Mouse (Mus musculus) liver, postnatal 0 days (tissue): ENCODE results near the gene Mamstr. TPM values are rescaled to one million over a fixed set of nuclear protein-coding genes. Genes with fewer than 3 reads are reported as not detected.

Source experiments
- ATAC-seq: fragments of 200-750 bp; cut with Nextera tagmentation; 2 replicates; pipeline ENCODE4 v1.8.0; 2017; ENCODE audit warnings: mild to moderate bottlenecking, moderate library complexity
- DNase-seq: peaks from one replicate; pipeline ENCODE4 v3.0.0-alpha.2; 2016
- H3K27ac ChIP-seq: fragments of 300-500 bp; sonication (generic); 2 replicates; pipeline ENCODE4 v1.5.1; 2014; ENCODE audit warnings: antibody characterized with exemption, moderate library complexity, mild to moderate bottlenecking, low read depth
- H3K27me3 ChIP-seq: fragments of 300-500 bp; sonication (generic); 2 replicates; pipeline ENCODE4 v1.6.1; 2014; ENCODE audit warnings: low read length, control low read depth, mixed read lengths; ENCODE audit not compliant: insufficient read depth
- H3K36me3 ChIP-seq: fragments of 300-500 bp; sonication (generic); replicated peaks from 2 replicates; pipeline ENCODE4 v1.6.1; 2014; ENCODE audit warnings: mild to moderate bottlenecking, control low read depth, low read length, moderate library complexity, mixed read lengths; ENCODE audit not compliant: insufficient read depth
- H3K4me1 ChIP-seq: fragments of 300-500 bp; sonication (generic); 2 replicates; pipeline ENCODE4 v1.6.1; 2014; ENCODE audit warnings: antibody characterized with exemption, mild to moderate bottlenecking, control low read depth; ENCODE audit not compliant: insufficient read depth
- H3K4me2 ChIP-seq: fragments of 300-500 bp; sonication (generic); 2 replicates; pipeline ENCODE4 v1.6.1; 2014; ENCODE audit warnings: low read depth, mild to moderate bottlenecking, low read length, moderate library complexity, mixed read lengths
- H3K4me3 ChIP-seq: fragments of 300-500 bp; sonication (generic); 2 replicates; pipeline ENCODE4 v1.5.1; 2014; ENCODE audit warnings: low read depth, low read length
- H3K9ac ChIP-seq: fragments of 300-500 bp; sonication (generic); replicated peaks from 2 replicates; pipeline ENCODE4 v1.6.1; 2014; ENCODE audit warnings: mild to moderate bottlenecking, moderate library complexity
- H3K9me3 ChIP-seq: fragments of 300-500 bp; sonication (generic); 2 replicates; pipeline ENCODE4 v1.6.1; 2016; ENCODE audit warnings: mild to moderate bottlenecking, control low read depth, low read length, mixed read lengths
- CTCF ChIP-seq: sonication (generic); IDR thresholded peaks from 2 replicates; pipeline ENCODE4 v1.5.1; 2016; ENCODE audit warnings: antibody characterized with exemption, low read depth
- EP300 ChIP-seq: IDR thresholded peaks from 2 replicates; pipeline ENCODE4 v1.6.1; 2016; ENCODE audit warnings: antibody characterized with exemption, low read depth, mild to moderate bottlenecking
- WGBS: fragments of 180-500 bp; shearing (Covaris S2); extraction: QIAGEN DNeasy Blood & Tissue Kit; methylation state at CpG from one replicate; pipeline ENCODE4 v1.1.7; 2014; ENCODE audit not compliant: insufficient replicate concordance; 5-methylcytosine and 5-hydroxymethylcytosine counted together
- polyA plus RNA-seq: library from polyadenylated mRNA; unstranded; fragments of >200 nt; fragmentation: Nextera tagmentation; extraction: Ambion mirVana; gene quantifications from 2 replicates; pipeline ENCODE4 v1.2.1, GENCODE M21; 2015

Mamstr gene
- polyA plus RNA-seq, 1 experiment from 2014 or later: 0.31 TPM

DNA sequence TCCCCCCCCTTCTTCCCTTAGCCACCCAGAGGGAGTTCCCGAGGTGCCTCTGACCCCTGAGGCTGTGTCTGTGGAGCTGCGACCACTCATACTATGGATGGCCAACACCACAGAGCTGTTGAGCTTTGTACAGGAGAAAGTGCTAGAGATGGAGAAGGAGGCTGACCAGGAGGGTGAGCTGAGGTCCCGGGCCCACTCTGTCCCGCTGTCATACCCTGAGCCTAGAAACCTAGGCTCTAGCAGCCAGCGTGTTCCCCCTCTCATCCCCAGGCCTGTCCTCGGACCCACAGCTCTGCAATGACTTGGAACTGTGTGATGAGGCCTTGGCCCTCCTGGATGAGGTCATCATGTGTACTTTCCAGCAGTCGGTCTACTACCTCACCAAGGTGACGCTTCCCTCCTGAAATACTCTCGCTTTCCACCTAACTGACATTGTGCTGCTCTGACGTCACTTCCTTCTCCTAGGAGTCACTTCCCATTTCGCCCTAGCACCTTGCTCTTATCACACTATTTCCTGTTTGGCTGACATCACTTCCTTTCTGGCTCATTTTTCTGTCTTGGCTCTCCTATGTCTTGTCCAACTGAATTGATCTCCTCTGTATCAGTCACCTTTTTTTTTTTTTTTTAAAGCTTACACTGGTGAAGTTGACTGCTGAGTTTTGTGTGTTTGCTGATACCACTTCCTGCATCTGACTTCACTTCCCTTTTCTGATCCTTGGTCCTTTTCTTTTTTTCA lies 4.7 kb upstream of the Mamstr start:
- Histone ChIP-seq H3K27me3 (peaks cover 6% of the 10 kb centered on the region; the same call in 1 of the 2 replicates), H3K36me3 (no peaks in the 10 kb centered on the region), H3K9ac (no peak overlapping the region), H3K4me3 (no peak overlapping the region), H3K9me3 (no peaks in the 10 kb centered on the region), H3K4me2 (no peak overlapping the region), H3K4me1 (0 out of 2 replicates have a peak, but pooled peaks cover 3% of the 10 kb centered on the region), H3K27ac (peak overlapping the region; percentile 41; the same call in 1 of the 2 replicates)
- ATAC-seq (peak; percentile 33), DNase-seq (no peak)
- TF ChIP-seq CTCF (no peak), EP300 (no peak)
- 59% methylated on average over 11 of the region's 11 CpGs for WGBS

DNA sequence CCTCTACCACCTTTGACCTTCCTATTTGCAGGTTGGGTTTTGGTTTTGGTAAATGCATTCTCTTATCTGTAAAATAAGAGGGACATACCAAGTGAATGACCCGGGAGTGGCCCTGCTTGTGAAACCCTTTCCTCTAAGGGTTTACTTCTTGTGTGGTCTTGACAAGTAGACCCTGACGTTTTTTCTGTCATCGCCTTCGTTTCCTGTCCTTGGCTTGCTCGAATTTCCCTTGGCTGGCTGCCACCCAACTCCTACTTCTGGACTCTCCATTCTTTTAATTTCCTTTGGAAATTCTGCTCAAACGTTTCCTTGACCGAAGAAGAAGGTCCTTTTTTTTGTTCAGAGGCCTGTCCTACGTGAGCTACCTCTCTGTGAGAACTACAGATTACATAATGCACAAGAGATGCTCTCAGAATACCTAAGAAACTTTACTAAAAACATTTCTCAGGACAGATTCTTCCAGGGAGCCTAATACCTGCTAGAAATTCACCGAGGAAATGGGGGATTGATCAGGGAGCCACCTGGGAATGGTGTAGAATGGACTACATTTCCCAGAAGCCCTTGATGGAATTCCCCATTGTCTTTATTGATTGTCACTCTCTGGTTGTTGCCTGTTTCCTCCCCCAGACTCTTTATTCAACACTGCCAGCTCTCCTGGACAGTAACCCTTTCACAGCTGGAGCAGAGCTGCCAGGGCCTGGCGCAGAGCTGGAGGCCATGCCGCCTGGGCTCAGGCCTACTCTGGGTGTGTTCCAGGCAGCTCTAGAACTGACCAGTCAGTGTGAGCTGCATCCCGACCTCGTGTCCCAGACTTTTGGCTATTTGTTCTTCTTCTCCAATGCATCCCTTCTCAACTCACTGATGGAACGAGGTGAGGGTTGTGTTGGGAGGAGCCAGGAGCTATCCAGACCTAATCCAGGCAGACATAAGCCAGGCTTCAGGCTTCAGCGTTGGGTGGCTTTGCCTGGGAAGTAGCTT lies 3.8 kb upstream of the Mamstr start:
- 0 out of 2 replicates have a peak overlapping the region, but pooled peaks have one; percentile 25 for H3K27ac ChIP-seq
- DNase-seq: no peak

GRCm38 (mm10) chr7:45637710-45638109 lies 2.1 kb upstream of the Mamstr start:
- H3K9me3 ChIP-seq: no peaks in the 10 kb centered on the region
- WGBS: 84% methylated on average over 6 of the region's 6 CpGs
- DNase-seq (no peak), ATAC-seq (no peak)
- no peak overlapping the region for H3K9ac ChIP-seq
- no peaks in the 10 kb centered on the region for H3K36me3 ChIP-seq
- no peak for TF ChIP-seq CTCF
- H3K27ac ChIP-seq: no peak overlapping the region
- no peak overlapping the region for H3K4me3 ChIP-seq
- no peaks in the 10 kb centered on the region; the same call in 1 of the 2 replicates for H3K4me1 ChIP-seq
- H3K4me2 ChIP-seq: no peak overlapping the region
- no peaks in the 10 kb centered on the region; the same call in 1 of the 2 replicates for H3K27me3 ChIP-seq

More for the DNA sequence above, 3.8 kb upstream of the Mamstr start:
- ATAC-seq: no peak
- WGBS: 55% methylated on average over 15 of the region's 15 CpGs
- TF ChIP-seq CTCF: no peak
- TF ChIP-seq EP300: no peak
- Histone ChIP-seq H3K9ac (no peak overlapping the region), H3K36me3 (no peaks in the 10 kb centered on the region), H3K27me3 (peaks cover 6% of the 10 kb centered on the region; the same call in 1 of the 2 replicates), H3K4me2 (no peak overlapping the region), H3K4me1 (0 out of 2 replicates have a peak, but pooled peaks cover 3% of the 10 kb centered on the region), H3K4me3 (no peak overlapping the region), H3K9me3 (no peaks in the 10 kb centered on the region)

DNA sequence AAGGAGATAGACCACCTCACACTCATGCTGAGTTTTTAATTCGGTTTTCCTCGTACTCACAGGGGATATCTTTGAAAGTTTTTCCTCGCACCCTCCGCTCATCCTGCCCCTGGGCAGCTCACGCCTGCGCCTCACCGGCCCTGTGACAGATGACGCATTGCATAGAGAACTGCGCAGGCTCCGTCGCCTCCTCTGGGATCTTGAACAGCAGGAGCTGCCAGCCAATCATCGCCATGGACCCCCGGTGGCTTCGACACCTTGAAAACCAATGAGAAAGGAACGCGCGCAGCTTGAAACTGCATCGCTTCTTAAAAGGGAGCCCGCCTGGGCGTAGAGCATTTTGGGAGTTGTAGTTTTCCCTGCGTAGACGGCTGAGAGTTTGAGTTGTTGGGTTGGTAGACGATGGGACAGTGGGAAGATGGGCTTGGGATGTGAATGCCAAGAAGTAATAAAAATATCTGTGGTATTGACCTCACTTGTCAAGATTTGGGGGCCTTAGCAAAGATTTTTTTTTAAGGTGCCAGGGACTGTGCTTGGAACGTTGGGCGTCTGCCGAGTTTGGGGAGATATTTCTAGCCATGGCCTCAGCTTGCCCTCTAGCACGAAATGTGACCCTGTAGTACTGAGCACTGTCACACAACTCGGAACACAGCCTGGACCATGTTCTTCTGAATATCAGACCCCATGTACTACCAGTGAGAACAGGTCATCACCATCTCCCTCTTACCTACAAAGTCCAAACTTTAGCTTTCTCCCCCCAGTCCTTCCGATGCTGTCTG lies 965 bp upstream of the Mamstr start:
- Histone ChIP-seq H3K4me3 (no peak overlapping the region), H3K9ac (no peak overlapping the region), H3K27me3 (no peaks in the 10 kb centered on the region; the same call in 1 of the 2 replicates), H3K4me1 (peaks cover 5% of the 10 kb centered on the region; the same call in 1 of the 2 replicates), H3K27ac (no peak overlapping the region), H3K9me3 (no peaks in the 10 kb centered on the region), H3K36me3 (no peaks in the 10 kb centered on the region), H3K4me2 (no peak overlapping the region)
- ATAC-seq: peak; percentile 78
- TF ChIP-seq EP300 (no peak), CTCF (no peak)
- WGBS: 58% methylated on average over 29 of the region's 29 CpGs
- peak; percentile 78 for DNase-seq

- ATAC-seq (no peak), DNase-seq (no peak)
- no peak overlapping the region for H3K4me3 ChIP-seq
- peaks cover 10% of the 10 kb centered on the region; the same call in 1 of the 2 replicates for H3K27me3 ChIP-seq
- H3K4me1 ChIP-seq: peaks cover 9% of the 10 kb centered on the region; the same call in 1 of the 2 replicates
- 79% methylated on average over 19 of the region's 19 CpGs for WGBS
- H3K27ac ChIP-seq: no peak overlapping the region
- TF ChIP-seq CTCF (no peak), EP300 (no peak)
- H3K36me3 ChIP-seq: no peaks in the 10 kb centered on the region
- no peak overlapping the region for H3K9ac ChIP-seq
- no peak overlapping the region for H3K4me2 ChIP-seq
- no peaks in the 10 kb centered on the region for H3K9me3 ChIP-seq
Measured at GRCm38 (mm10) chr7:45640191-45640957, 597 bp downstream of the Mamstr start.
